Mouse (Mus musculus) heart, embryonic 14.5 days (tissue): ENCODE results near the gene Eif3l. TPM values are rescaled to one million over a fixed set of nuclear protein-coding genes. Genes with fewer than 3 reads are reported as not detected.

Experiments
- ATAC-seq: fragments of 200-750 bp; cut with Nextera tagmentation; 2 replicates; pipeline ENCODE4 v1.8.0; 2017; ENCODE audit warnings: low read depth, moderate TSS enrichment; ENCODE audit not compliant: insufficient number of reproducible peaks, insufficient read depth, low FRiP score
- H3K27ac ChIP-seq, 2 experiments: fragments of 200-500 bp in 1 of 2; fragments of 300-500 bp in 1 of 2; sonication (generic) in 1 of 2; replicated peaks in 1 of 2; 2 replicates each; pipeline ENCODE4 v1.5.1; 2012 to 2014; ENCODE audit warnings: low read depth in 2 of 2, low read length in 2 of 2, control low read depth in 1 of 2, mild to moderate bottlenecking in 1 of 2, mixed read lengths in 1 of 2; ENCODE audit not compliant: control insufficient read depth in 1 of 2, insufficient read depth in 1 of 2
- H3K27me3 ChIP-seq: fragments of 300-500 bp; sonication (generic); 2 replicates; pipeline ENCODE4 v1.6.1; 2014; ENCODE audit warnings: mild to moderate bottlenecking, low read length, control low read depth; ENCODE audit not compliant: control insufficient read depth, insufficient read depth
- H3K36me3 ChIP-seq: fragments of 300-500 bp; sonication (generic); 2 replicates; pipeline ENCODE4 v1.6.1; 2014; ENCODE audit warnings: mild to moderate bottlenecking, control low read depth, low read length, mixed read lengths; ENCODE audit not compliant: control insufficient read depth, insufficient read depth
- H3K4me1 ChIP-seq, 2 experiments: fragments of 200-500 bp in 1 of 2; fragments of 300-500 bp in 1 of 2; sonication (generic) in 1 of 2; 2 replicates each; pipeline ENCODE4 v1.6.1; 2012 to 2014; ENCODE audit warnings: low read length in 2 of 2, control low read depth in 1 of 2, mixed read lengths in 1 of 2; ENCODE audit not compliant: control insufficient read depth in 2 of 2, insufficient read depth in 2 of 2
- H3K4me2 ChIP-seq: fragments of 300-500 bp; sonication (generic); 2 replicates; pipeline ENCODE4 v1.6.1; 2014; ENCODE audit warnings: mild to moderate bottlenecking, low read length
- H3K4me3 ChIP-seq, 2 experiments: fragments of 200-500 bp in 1 of 2; fragments of 300-500 bp in 1 of 2; sonication (generic) in 1 of 2; 2 replicates each; pipeline ENCODE4 v1.5.1; 2012 to 2014; ENCODE audit warnings: low read length in 2 of 2, mild to moderate bottlenecking in 2 of 2, control low read depth in 1 of 2, low read depth in 1 of 2, moderate library complexity in 1 of 2; ENCODE audit not compliant: control insufficient read depth in 1 of 2, insufficient read depth in 1 of 2
- H3K9ac ChIP-seq: fragments of 300-500 bp; sonication (generic); 2 replicates; pipeline ENCODE4 v1.6.1; 2014; ENCODE audit warnings: mild to moderate bottlenecking, low read length
- H3K9me3 ChIP-seq: fragments of 300-500 bp; sonication (generic); 2 replicates; pipeline ENCODE4 v1.6.1; 2016; ENCODE audit warnings: low read length, control low read depth; ENCODE audit not compliant: control insufficient read depth
- WGBS: fragments of 180-500 bp; shearing (Covaris S2); extraction: QIAGEN DNeasy Blood & Tissue Kit; methylation state at CpG from one replicate; pipeline ENCODE4 v1.1.7; 2014; 5-methylcytosine and 5-hydroxymethylcytosine counted together
- polyA plus RNA-seq: library from polyadenylated mRNA; unstranded; fragments of >200 nt; fragmentation: Nextera tagmentation; extraction: Ambion mirVana; gene quantifications from 2 replicates; pipeline ENCODE4 v1.2.1, GENCODE M21; 2014

Eif3l gene
- polyA plus RNA-seq: 144 and 153 TPM in 2 replicates

- H3K9me3 ChIP-seq: no peaks in the 10 kb centered on the region
- peaks cover 9 to 10% of the 10 kb centered on the region in 2 experiments for H3K4me1 ChIP-seq
- H3K27me3 ChIP-seq: no peaks in the 10 kb centered on the region
- peak; percentile 80 for ATAC-seq
- peak within 1 kb of the TSS; percentile 93 for H3K4me2 ChIP-seq
- WGBS: under 1% methylated on average over 49 of the region's 49 CpGs
- peaks cover 38% of the 10 kb centered on the region for H3K36me3 ChIP-seq
- peak within 1 kb of the TSS; percentile 94 for H3K9ac ChIP-seq
- H3K27ac ChIP-seq: peak within 1 kb of the TSS; percentile 74 to 83
- H3K4me3 ChIP-seq: peak within 1 kb of the TSS; percentile 94
Measured at GRCm38 (mm10) chr15:79074913-79075532, at the start of gene Eif3l. Gene Eif3l, plus strand, starts transcription at chr15:79075179.

- Histone ChIP-seq H3K4me1 (peaks cover 24 to 26% of the 10 kb centered on the region in 2 experiments), H3K27me3 (no peaks in the 10 kb centered on the region), H3K36me3 (no peaks in the 10 kb centered on the region), H3K9ac (peak overlapping the region; percentile 2; the same call in 1 of the 2 replicates), H3K27ac (no peak overlapping the region), H3K4me3 (peak overlapping the region in 1 of 2 experiments; percentile 0; a peak in 1 of 4 replicates), H3K4me2 (peak overlapping the region; percentile 39), H3K9me3 (no peaks in the 10 kb centered on the region)
- 10% methylated on average over 15 of the region's 18 CpGs for WGBS
- ATAC-seq: no peak
Measured at GRCm38 (mm10) chr15:79025687-79026308, 49.2 kb upstream of the Eif3l start.

DNA sequence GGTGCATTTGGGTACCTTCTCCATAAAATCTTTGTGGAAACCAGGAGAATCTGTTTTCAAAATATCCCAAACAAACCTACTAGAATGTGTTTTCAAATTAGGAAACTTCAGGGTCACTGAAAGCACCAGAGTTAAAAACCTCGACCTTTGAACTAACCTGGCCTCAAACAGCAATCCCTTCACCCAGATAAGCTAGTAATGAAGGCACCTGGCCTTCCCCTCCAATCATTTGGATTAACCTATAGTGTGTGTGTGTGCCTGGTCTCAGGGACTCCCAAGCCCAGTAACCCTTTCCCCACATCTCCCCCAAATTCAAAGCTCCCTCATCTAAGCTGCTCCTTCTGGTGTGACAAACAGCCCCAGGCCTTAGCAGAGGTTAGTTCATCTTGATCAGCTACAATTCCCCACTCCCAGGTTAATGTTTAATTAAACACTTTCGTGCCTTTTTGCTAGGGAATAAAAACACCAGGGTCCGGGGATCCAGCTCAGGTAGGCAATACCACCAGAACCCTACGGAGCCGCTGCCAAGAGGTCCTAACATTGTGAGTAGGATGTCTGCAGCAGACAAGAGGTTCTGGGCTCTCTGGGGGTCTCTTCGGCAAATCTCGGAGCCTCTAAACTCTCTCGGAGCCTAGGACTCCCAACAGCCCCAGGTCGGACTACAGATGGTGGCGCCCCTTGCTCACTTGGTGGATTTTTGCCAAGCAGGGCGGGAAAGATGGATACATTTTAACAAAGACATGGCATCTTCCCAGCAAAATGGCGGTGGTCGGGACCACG lies 48.3 kb upstream of the Eif3l start:
- Histone ChIP-seq H3K9ac (no peak overlapping the region), H3K4me2 (peak overlapping the region; percentile 97), H3K4me1 (peaks cover 29 to 31% of the 10 kb centered on the region in 2 experiments), H3K27me3 (no peaks in the 10 kb centered on the region), H3K4me3 (peak overlapping the region; percentile 64 to 81; a peak in 2 of 4 replicates), H3K36me3 (no peaks in the 10 kb centered on the region), H3K27ac (no peak overlapping the region), H3K9me3 (no peaks in the 10 kb centered on the region)
- WGBS: 51% methylated on average over 14 of the region's 14 CpGs
- no peak for ATAC-seq

DNA sequence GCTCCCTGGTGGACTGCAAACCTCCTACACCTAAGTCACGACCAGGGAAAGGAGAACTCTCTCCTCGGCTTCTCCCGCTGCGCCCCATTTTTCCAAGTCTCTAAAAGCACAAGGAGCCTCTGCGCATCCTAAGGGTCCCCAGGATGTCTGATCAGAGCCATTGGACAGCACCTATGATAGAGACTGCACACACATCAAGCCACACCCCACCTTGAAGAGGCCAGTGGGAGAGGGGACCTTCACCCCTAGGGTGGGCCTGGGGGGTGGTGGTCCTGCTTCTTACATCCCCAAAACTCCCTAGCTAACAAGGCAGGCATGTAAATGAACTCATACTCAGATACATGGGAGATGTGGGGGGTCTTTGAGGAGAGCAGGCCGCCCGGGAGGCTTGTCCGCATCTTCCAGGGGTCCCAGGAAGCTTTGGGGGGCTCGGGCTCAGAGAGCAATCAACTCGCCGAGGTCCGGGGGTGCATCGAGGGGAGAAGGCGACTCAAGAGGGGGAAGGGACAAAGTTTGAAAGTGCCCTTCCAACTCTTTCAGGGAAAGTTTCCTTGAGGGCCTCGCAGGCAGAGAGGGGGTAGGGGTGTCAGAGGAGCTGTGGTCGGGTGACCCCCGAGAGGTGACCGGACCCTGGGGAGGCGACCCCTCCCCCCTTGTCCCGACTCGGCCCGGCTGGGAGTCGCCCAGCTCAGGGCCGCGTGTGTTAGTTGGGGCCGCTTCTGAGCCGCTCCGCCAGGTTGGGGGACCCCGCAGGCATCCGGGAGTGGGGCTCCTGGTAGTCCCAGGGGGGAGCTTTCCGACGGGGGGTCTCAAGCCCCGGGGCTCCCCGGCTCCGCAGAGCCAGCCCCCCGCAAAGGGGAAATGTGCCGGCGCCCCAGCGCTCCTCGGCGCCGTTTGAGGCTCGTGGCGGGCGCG lies 47.4 kb upstream of the Eif3l start:
- H3K27ac ChIP-seq: peak overlapping the region; percentile 85 to 95
- H3K27me3 ChIP-seq: no peaks in the 10 kb centered on the region
- no peak for ATAC-seq
- H3K9ac ChIP-seq: peak overlapping the region; percentile 99
- peaks cover 29 to 31% of the 10 kb centered on the region in 2 experiments for H3K4me1 ChIP-seq
- peak overlapping the region; percentile 97 for H3K4me2 ChIP-seq
- peak overlapping the region; percentile 64 to 81 for H3K4me3 ChIP-seq
- H3K36me3 ChIP-seq: no peaks in the 10 kb centered on the region
- no peaks in the 10 kb centered on the region for H3K9me3 ChIP-seq
- 5% methylated on average over 45 of the region's 46 CpGs for WGBS

DNA sequence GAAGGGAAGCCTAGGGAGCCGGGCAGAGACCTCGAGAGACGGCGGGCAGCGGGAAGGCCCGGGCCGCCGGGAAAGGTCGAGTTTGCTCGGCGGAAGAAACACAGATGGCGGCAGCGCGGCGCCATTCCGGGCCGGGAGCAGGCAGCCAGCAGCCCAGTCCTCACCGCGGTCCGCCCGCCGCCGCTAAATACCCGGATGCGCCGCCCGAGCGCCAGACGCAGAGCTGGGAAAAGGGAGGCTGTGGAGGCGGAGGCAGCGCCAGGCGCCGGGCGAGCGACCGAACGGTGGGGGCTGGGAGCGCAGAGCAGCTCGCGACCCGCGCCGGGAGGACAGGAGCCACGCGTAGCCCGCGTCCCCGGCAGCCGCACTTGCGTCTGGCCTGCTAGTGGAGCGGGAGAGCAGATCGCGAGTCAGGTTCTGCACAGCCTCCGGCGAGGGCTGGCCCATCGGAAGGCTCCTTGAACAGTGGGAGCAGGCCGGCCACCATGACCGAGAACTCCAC lies 46.7 kb upstream of the Eif3l start, which contains the start of gene H1f0:
H1f0 (plus strand) TSS at position 214 of the 502 bp plus-strand sequence.
- ATAC-seq: peak; percentile 49
- H3K27me3 ChIP-seq: no peaks in the 10 kb centered on the region
- no peaks in the 10 kb centered on the region for H3K36me3 ChIP-seq
- peak within 1 kb of the TSS; percentile 85 to 95 for H3K27ac ChIP-seq
- H3K4me1 ChIP-seq: peaks cover 24 to 27% of the 10 kb centered on the region in 2 experiments
- H3K9me3 ChIP-seq: no peaks in the 10 kb centered on the region
- WGBS: 0% methylated on average over 43 of the region's 58 CpGs
- H3K4me2 ChIP-seq: peak within 1 kb of the TSS; percentile 97
- peak within 1 kb of the TSS; percentile 64 to 81 for H3K4me3 ChIP-seq
- H3K9ac ChIP-seq: peak within 1 kb of the TSS; percentile 99

GRCm38 (mm10) chr15:79028823-79029484 lies 46.0 kb upstream of the Eif3l start:
- Histone ChIP-seq H3K9ac (peak overlapping the region; percentile 99), H3K27ac (peak overlapping the region; percentile 85 to 95), H3K27me3 (no peaks in the 10 kb centered on the region), H3K9me3 (no peaks in the 10 kb centered on the region), H3K4me2 (peak overlapping the region; percentile 97), H3K36me3 (no peaks in the 10 kb centered on the region), H3K4me1 (peaks cover 24 to 27% of the 10 kb centered on the region in 2 experiments), H3K4me3 (peak overlapping the region; percentile 64 to 81)
- ATAC-seq: no peak
- WGBS: 24% methylated on average over 16 of the region's 16 CpGs
